Mouse (Mus musculus): ENCODE results near the gene 2900026A02Rik.

Gene 2900026A02Rik

GRCm38 (mm10) chr5:113090750-113091149, 130.3 kb downstream of the 2900026A02Rik start:
- DNase-seq: no peak

GRCm38 (mm10) chr5:113090077-113090690, 130.9 kb downstream of the 2900026A02Rik start:
- DNase-seq: no peak

GRCm38 (mm10) chr5:113087465-113087864, 133.6 kb downstream of the 2900026A02Rik start:
- DNase-seq: no peak

GRCm38 (mm10) chr5:113086990-113087389, 134.0 kb downstream of the 2900026A02Rik start:
- DNase-seq: no peak

- DNase-seq: no peak
These were observed 134.6 kb downstream of the 2900026A02Rik start for GRCm38 (mm10) chr5:113086439-113086838.

- DNase-seq: no peak
These were observed 135.1 kb downstream of the 2900026A02Rik start for GRCm38 (mm10) chr5:113085931-113086330.

GRCm38 (mm10) chr5:113084309-113084708, 136.7 kb downstream of the 2900026A02Rik start:
- no peak for DNase-seq

GRCm38 (mm10) chr5:113082356-113083168, 138.5 kb downstream of the 2900026A02Rik start:
- DNase-seq: no peak

- no peak for DNase-seq
These were observed 139.6 kb downstream of the 2900026A02Rik start, which contains the start of gene Crybb3 for GRCm38 (mm10) chr5:113081439-113081838. Crybb3 (minus strand) TSS chr5:113081584.

GRCm38 (mm10) chr5:113081020-113081419, 140.0 kb downstream of the 2900026A02Rik start:
- no peak for DNase-seq

- peak; percentile 66 for DNase-seq
These were observed 141.3 kb downstream of the 2900026A02Rik start for GRCm38 (mm10) chr5:113079783-113080182.

- no peak for DNase-seq
These were observed 142.3 kb downstream of the 2900026A02Rik start for GRCm38 (mm10) chr5:113078686-113079085.

GRCm38 (mm10) chr5:113070017-113070416, 151.0 kb downstream of the 2900026A02Rik start, which contains the start of gene Crybb2:
Crybb2 (minus strand) TSS chr5:113070117.
- DNase-seq: no peak

GRCm38 (mm10) chr5:113054308-113054707, 166.7 kb downstream of the 2900026A02Rik start:
- peak; percentile 84 for DNase-seq

GRCm38 (mm10) chr5:113050581-113051185, 170.4 kb downstream of the 2900026A02Rik start:
- DNase-seq: no peak

GRCm38 (mm10) chr5:113049876-113050275, 171.2 kb downstream of the 2900026A02Rik start:
- no peak for DNase-seq

- DNase-seq: no peak
These were observed 175.3 kb downstream of the 2900026A02Rik start for GRCm38 (mm10) chr5:113045511-113046273.

GRCm38 (mm10) chr5:113043531-113043930, 177.5 kb downstream of the 2900026A02Rik start:
- DNase-seq: no peak

- DNase-seq: peak; percentile 68
These were observed 179.4 kb downstream of the 2900026A02Rik start for GRCm38 (mm10) chr5:113041567-113042071.

- no peak for DNase-seq
These were observed 180.3 kb downstream of the 2900026A02Rik start for GRCm38 (mm10) chr5:113040776-113041175.

GRCm38 (mm10) chr5:113038601-113039000, 182.4 kb downstream of the 2900026A02Rik start:
- DNase-seq: no peak

Measured in embryo, embryonic 11 days (tissue).